Mouse (Mus musculus): ENCODE data around the gene Fktn. TPM values are rescaled to one million over a fixed set of nuclear protein-coding genes. Genes with fewer than 3 reads are reported as not detected.

Fktn gene
- total RNA-seq, 1 experiment from 2014 or later = 17.9 TPM

DNA sequence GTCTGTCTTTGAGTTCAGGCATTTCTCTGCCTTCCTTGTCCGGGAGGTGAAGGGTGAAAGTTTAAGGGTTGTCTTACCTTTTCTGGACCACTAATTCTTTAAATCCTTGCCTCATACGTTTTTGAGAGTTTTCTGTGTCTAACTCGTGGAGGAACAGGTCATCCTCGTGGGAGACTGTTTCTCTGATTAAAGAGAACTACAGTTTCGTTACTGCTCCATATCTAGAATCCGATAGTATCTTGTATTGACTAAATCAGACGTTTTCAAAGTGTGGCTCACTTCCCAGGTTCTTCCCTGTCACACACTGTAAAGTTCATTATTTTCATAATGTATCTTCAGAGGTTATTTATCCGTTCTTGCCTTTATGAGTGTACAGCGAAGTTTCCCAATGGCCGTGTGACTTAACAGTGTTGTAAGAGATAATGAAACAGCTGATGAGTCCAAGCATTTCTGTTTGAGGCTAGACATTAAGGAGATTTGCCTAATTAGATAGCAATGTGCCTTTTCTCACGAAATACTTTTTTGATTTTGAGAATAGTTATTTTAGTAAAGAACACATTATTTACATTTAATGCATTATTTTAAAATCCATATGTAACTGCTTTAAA is 112.9 kb downstream of the Fktn start:
- DNase-seq = no peak

Other genes starting within 250 kb of the Fktn start
- gene Fsd1l, start 82.5 kb upstream of the Fktn start, total RNA-seq (2021) = 7.1 and 10.2 TPM in 2 replicates
- not detected in 2 replicates for gene Tal2, start 65.7 kb downstream of the Fktn start, total RNA-seq (2021)
- 23.2 and 30.8 TPM in 2 replicates for gene Tmem38b, start 112.0 kb downstream of the Fktn start, total RNA-seq (2021)

Data from adrenal gland, postnatal 25 days (tissue).